Mouse (Mus musculus): ENCODE measurements around the gene Pcca. TPM values are rescaled to one million over a fixed set of nuclear protein-coding genes. Genes with fewer than 3 reads are reported as not detected.

Pcca gene
- polyA plus RNA-seq, 1 experiment = 84.5 TPM

DNA sequence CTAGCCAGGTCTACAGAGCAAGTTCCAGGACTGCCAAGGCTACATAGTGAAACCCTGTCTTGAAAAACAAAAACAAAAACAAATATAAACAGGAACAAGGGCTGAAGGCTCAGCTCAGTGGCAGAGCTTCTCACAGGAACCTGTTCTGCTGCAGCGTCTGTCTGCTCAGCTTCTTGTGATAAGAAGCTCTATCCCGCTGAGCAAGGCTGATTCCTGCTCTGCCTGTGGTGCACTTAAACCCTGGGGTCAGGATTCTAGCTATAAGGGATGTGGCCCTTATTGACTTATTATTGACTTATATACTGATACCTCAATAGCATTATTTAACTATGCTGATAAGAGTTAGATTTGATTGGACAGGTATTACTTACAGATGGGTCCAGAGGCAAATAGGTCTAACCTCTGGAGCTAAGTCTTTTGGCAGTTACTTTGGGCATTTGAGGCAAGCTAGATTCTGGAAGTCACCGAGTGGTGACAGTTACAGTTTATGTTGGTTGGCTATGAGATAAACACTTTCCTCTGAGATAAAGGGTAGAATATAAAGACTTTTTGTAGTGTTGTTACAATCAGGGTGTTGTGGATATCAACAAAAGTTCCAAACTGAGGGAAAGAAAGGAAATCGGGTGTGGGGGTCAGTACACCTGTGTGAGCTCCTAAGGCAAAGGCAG, 331.5 kb downstream of the Pcca start:
- no peak for DNase-seq
- Histone ChIP-seq H3K27me3 (ENCODE audit: control insufficient read depth, insufficient read depth, low read length) (no peaks in the 10 kb centered on the region), H3K4me3 (replicated peaks; ENCODE audit: insufficient read depth, low read depth, low read length) (no peak overlapping the region), H3K27ac (ENCODE audit: insufficient read depth, low read length) (no peak overlapping the region), H3K4me1 (ENCODE audit: control insufficient read depth, insufficient read depth, low read length) (peaks cover 9% of the 10 kb centered on the region; the same call in 1 of the 2 replicates)
- 94% methylated on average over 4 of the region's 4 CpGs for WGBS
- TF ChIP-seq POLR2A (IDR thresholded peaks at IDR 0.05; ENCODE audit: borderline replicate concordance, insufficient read depth, low read length) (no peak), CTCF (IDR thresholded peaks at IDR 0.05; ENCODE audit: borderline replicate concordance, insufficient read depth, low read depth, low read length) (no peak)

DNA sequence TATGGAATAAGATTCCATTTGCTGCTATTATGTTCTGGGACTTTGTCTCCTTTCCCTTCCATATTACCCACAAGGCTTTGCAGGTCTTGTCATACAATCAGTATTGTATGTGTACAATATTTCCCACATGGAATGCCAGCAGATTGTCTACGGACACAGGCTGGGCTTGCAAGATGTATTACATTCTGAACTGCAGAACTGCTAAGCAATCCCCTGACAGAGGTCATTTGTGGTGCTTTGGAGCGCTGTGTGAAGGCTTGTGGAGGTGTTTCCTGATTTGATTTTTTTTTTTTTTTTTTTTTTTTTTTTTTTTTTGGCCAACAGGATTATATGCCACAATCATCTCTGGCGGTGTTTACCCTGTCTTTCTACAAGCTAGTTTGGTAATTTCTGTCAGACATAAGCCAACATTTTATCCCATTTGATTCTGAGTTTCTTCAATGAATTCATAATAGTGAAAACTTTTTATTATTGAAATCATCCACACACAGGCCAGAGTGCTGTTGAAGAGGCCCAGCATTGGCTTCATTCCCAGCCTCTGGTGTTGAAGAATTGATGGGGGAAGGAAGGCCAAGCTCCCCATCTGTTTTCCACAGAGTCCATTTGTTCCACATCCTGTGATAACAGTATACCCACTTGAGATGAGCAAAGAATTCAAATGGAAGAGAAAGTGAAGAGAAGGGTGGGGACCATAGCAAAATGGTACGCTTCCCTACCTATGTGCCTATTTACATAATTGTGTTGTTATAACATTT, 333.6 kb downstream of the Pcca start:
- no peaks in the 10 kb centered on the region for H3K27me3 ChIP-seq (ENCODE audit: control insufficient read depth, insufficient read depth, low read length)
- H3K4me1 ChIP-seq (ENCODE audit: control insufficient read depth, insufficient read depth, low read length) = peaks cover 5% of the 10 kb centered on the region; the same call in 1 of the 2 replicates
- TF ChIP-seq POLR2A (IDR thresholded peaks at IDR 0.05; ENCODE audit: borderline replicate concordance, insufficient read depth, low read length) = no peak
- TF ChIP-seq CTCF (IDR thresholded peaks at IDR 0.05; ENCODE audit: borderline replicate concordance, insufficient read depth, low read depth, low read length) = no peak
- H3K4me3 ChIP-seq (replicated peaks; ENCODE audit: insufficient read depth, low read depth, low read length) = no peak overlapping the region
- 86% methylated on average over 4 of the region's 4 CpGs for WGBS
- DNase-seq = peak; percentile 6 to 53
- H3K27ac ChIP-seq (ENCODE audit: insufficient read depth, low read length) = no peak overlapping the region

DNA sequence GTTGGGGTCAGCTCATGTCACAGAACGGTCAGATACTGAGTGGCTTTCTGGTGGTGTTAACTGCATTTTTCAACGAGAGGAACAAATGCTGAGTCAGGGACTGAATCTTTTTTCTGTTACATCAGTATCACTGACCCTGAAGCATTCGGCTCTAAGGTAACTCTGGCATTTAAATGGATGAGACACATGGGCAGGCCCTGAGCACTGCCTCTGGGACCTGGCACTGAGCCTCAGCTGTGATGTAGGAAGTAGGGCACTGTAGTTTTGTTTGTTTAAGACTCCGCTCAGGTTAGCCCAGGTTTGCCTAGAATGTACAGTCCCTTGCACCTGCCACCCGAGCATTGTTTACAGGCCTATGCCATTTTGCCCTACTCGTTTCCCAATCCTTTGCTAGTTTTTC, 335.7 kb downstream of the Pcca start:
- no peaks in the 10 kb centered on the region for H3K27me3 ChIP-seq (ENCODE audit: control insufficient read depth, insufficient read depth, low read length)
- TF ChIP-seq POLR2A (IDR thresholded peaks at IDR 0.05; ENCODE audit: borderline replicate concordance, insufficient read depth, low read length) (no peak), CTCF (IDR thresholded peaks at IDR 0.05; ENCODE audit: borderline replicate concordance, insufficient read depth, low read depth, low read length) (no peak)
- H3K27ac ChIP-seq (ENCODE audit: insufficient read depth, low read length) = no peak overlapping the region
- no peak overlapping the region for H3K4me3 ChIP-seq (replicated peaks; ENCODE audit: insufficient read depth, low read depth, low read length)
- 56% methylated on average over 6 of the region's 6 CpGs for WGBS
- peaks cover 7% of the 10 kb centered on the region; the same call in 1 of the 2 replicates for H3K4me1 ChIP-seq (ENCODE audit: control insufficient read depth, insufficient read depth, low read length)
- peak in 1 of 2 experiments; percentile 53 for DNase-seq

DNA sequence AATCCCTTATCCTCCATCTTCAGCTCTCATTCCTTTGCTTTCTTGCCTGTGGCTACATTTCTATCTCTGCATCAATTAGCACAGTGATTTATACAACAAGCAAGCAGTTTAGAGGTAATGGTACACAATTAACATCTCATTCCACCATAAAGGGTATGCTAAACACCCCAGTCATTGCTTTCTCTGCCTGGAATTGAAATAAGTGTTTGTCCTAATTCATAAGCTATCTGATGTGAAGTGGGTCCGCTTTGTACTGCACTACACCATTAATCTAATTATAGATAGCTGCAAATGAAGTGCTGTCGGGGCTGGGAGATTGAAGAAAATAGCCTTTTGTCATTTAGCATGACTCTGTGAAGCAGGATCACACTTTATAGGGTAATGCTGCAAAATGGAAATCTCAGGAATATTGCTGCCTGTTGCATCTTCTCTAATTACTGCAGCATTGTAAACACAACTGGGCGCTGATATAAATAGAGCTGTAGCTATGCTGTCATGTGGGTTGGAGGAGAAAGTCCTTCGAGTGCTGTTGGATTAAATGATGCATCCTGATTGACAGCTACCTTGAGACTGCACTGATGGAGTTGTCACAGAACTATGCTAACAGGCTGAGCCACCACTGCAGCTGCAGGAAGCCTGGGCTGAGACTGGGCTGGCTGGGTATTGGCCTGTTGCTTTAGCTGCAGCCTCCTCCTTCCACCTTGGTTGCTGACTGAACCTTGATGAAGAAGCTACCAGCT, 337.9 kb downstream of the Pcca start:
- Histone ChIP-seq H3K27ac (ENCODE audit: insufficient read depth, low read length) (no peak overlapping the region), H3K4me3 (replicated peaks; ENCODE audit: insufficient read depth, low read depth, low read length) (no peak overlapping the region), H3K4me1 (ENCODE audit: control insufficient read depth, insufficient read depth, low read length) (peaks cover 23% of the 10 kb centered on the region; the same call in 1 of the 2 replicates), H3K27me3 (ENCODE audit: control insufficient read depth, insufficient read depth, low read length) (no peaks in the 10 kb centered on the region)
- WGBS = 77% methylated on average over 4 of the region's 4 CpGs
- TF ChIP-seq POLR2A (IDR thresholded peaks at IDR 0.05; ENCODE audit: borderline replicate concordance, insufficient read depth, low read length) (no peak), CTCF (IDR thresholded peaks at IDR 0.05; ENCODE audit: borderline replicate concordance, insufficient read depth, low read depth, low read length) (no peak)
- no peak for DNase-seq

DNA sequence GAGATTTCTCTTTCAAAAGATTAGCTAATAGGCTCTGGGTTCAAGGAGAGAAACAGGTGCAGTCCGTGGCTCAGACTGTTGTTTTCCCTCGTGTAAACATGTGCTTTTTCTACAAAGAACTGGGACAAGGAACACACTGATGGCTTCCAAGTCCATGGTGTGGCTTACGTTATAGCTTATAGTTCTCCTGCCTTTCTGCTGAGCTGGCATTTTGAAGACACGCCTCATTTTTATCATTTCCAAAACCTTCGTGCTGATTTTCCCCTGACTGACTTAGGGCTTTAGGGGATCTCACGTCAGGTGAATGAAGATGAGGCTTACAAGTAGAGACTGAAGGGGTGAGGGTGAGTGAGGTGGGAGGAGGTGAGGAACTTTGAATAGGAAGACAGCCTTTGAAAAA, 338.5 kb downstream of the Pcca start:
- Histone ChIP-seq H3K27ac (ENCODE audit: insufficient read depth, low read length) (no peak overlapping the region), H3K4me1 (ENCODE audit: control insufficient read depth, insufficient read depth, low read length) (peaks cover 23% of the 10 kb centered on the region; the same call in 1 of the 2 replicates), H3K4me3 (replicated peaks; ENCODE audit: insufficient read depth, low read depth, low read length) (no peak overlapping the region), H3K27me3 (ENCODE audit: control insufficient read depth, insufficient read depth, low read length) (no peaks in the 10 kb centered on the region)
- DNase-seq = no peak
- TF ChIP-seq POLR2A (IDR thresholded peaks at IDR 0.05; ENCODE audit: borderline replicate concordance, insufficient read depth, low read length) = no peak
- WGBS = 81% methylated on average over 6 of the region's 6 CpGs

DNA sequence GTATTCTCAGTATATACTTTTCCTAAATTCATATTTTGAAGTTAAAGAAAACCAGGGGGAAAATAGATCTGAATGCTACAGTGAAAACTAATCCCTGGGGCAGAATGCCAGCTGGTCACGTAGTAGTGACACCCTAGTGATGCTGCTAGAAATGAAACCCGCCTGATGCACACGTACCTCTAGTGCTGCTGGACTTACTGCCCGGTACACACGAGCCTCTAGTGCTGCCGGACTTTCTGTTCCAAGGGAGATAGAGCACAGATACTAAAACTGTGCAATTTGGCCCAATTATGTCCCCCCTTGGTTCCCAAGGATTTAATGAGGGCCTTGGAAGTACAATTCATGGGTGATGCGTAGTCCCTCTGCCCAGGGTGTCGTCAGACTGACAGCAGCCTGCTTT, 340.9 kb downstream of the Pcca start:
- H3K27me3 ChIP-seq (ENCODE audit: control insufficient read depth, insufficient read depth, low read length) = no peaks in the 10 kb centered on the region
- TF ChIP-seq CTCF (IDR thresholded peaks at IDR 0.05; ENCODE audit: borderline replicate concordance, insufficient read depth, low read depth, low read length) (no peak), POLR2A (IDR thresholded peaks at IDR 0.05; ENCODE audit: borderline replicate concordance, insufficient read depth, low read length) (no peak)
- peak overlapping the region; percentile 88 for H3K27ac ChIP-seq (ENCODE audit: insufficient read depth, low read length)
- 26% methylated on average over 8 of the region's 8 CpGs for WGBS
- DNase-seq = peak; percentile 59 to 60
- H3K4me3 ChIP-seq (replicated peaks; ENCODE audit: insufficient read depth, low read depth, low read length) = no peak overlapping the region
- peaks cover 29% of the 10 kb centered on the region; the same call in 1 of the 2 replicates for H3K4me1 ChIP-seq (ENCODE audit: control insufficient read depth, insufficient read depth, low read length)

DNA sequence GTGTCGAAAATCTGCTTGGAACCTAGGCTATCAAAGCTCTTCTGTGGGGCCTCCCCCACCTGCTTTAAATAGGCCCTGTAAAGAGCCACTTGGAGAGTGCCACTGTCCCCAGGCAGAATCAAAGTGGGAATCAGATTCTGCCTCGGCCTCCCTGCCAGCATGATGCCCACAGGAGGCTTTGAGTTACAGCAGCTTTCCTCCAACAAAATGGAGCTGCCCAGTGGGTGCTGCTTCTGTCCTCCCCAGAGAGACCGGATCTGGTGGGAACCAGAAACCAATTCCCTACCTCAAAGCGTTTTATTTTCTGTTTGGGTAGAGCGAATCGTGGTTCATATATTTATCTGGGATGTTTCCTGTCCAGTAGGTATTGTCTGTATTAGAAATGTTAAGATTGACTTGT, 341.5 kb downstream of the Pcca start:
- DNase-seq = peak; percentile 45 to 64
- Histone ChIP-seq H3K4me1 (ENCODE audit: control insufficient read depth, insufficient read depth, low read length) (peaks cover 34% of the 10 kb centered on the region), H3K27ac (ENCODE audit: insufficient read depth, low read length) (peak overlapping the region; percentile 88), H3K4me3 (replicated peaks; ENCODE audit: insufficient read depth, low read depth, low read length) (no peak overlapping the region), H3K27me3 (ENCODE audit: control insufficient read depth, insufficient read depth, low read length) (no peaks in the 10 kb centered on the region)
- 13% methylated on average over 6 of the region's 6 CpGs for WGBS
- no peak for TF ChIP-seq POLR2A (IDR thresholded peaks at IDR 0.05; ENCODE audit: borderline replicate concordance, insufficient read depth, low read length)
- TF ChIP-seq CTCF (IDR thresholded peaks at IDR 0.05; ENCODE audit: borderline replicate concordance, insufficient read depth, low read depth, low read length) = no peak
